Mouse (Mus musculus): Measurements from ENCODE around the gene Galnt10.

DNA sequence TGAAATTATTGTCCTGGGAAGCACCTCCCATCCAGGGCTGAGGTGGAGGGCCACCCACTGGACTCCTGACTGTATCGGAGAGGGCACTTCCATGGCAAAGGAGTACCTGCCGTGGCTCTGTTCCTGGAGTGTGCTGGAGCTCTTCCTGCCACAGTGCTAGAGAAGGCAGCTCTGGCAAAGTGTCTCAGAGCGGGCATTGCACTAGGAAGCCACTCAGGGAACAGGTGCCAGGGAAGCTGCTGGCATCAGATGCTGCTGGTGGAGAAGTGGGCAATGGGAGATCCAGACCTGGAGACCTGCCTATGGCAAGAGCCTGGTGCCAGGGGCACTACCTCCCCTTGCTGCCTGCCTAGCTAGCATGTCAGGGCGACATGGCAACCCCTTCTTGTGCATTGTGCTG lies 17.0 kb downstream of the Galnt10 start:
- TF ChIP-seq HCFC1 (IDR thresholded peaks at IDR 0.05; ENCODE audit: borderline replicate concordance, insufficient read depth, low read length) (no peak), CHD2 (IDR thresholded peaks at IDR 0.05; ENCODE audit: low read depth, low read length) (no peak), ZC3H11A (IDR thresholded peaks at IDR 0.05; ENCODE audit: borderline replicate concordance, low read depth, low read length) (no peak), ZNF384 (IDR thresholded peaks at IDR 0.05; ENCODE audit: low read depth, low read length) (no peak), MAFK (IDR thresholded peaks at IDR 0.05; ENCODE audit: insufficient read depth, low read depth, low read length) (no peak)

All from ES-E14 (cell line).